Mouse (Mus musculus): ENCODE results near the gene Hoxd8. TPM values are rescaled to one million over a fixed set of nuclear protein-coding genes. Genes with fewer than 3 reads are reported as not detected.

Gene Hoxd8
- total RNA-seq, 2 experiments from 2014 or later = 11.7 to 30.6 TPM

DNA sequence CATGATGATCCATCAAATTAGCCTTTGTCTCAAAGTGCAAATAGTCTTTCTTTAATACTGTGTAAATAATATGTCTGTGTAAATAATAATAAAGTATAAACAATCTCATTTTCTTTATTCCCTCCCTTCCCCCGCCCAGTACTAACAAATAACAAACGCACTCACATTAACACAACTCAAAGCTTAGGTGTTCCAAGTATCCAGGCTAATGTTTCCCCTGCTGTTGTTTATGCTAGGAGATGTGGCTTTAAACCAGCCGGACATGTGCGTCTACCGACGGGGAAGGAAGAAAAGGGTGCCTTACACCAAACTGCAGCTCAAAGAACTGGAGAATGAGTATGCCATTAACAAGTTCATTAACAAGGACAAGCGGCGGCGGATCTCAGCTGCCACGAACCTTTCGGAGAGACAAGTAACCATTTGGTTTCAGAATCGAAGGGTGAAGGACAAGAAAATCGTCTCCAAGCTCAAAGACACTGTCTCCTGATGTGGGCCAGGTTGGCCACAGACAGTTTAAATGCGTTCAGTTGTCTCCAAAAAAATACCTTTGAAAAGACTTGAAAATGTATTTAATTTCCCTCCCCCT is 34.7 kb upstream of the Hoxd8 start:
- DNase-seq = no peak

GRCm38 (mm10) chr2:74670632-74671188 is 33.7 kb upstream of the Hoxd8 start:
- no peak for DNase-seq

DNA sequence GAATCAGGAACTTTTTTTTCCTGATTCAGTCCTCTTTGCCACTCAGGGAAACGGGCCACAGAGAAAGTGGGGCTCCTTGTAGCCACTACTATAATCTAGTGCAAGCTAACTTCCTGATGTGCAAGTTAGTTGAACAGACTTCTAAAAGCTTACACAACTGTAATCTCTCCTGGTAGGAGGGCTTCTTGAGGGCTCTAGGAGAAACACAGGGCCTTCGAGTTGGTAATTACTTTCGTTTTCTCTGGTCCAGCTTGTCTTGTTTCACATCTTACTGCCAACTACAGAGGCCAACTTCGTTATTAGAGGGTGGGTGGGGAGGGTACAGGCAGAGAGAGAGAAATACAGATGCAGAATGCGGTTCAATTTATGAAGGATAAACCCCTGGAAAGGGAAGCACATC is 32.6 kb upstream of the Hoxd8 start:
- no peak for DNase-seq

- DNase-seq = no peak
These were observed 31.7 kb upstream of the Hoxd8 start for GRCm38 (mm10) chr2:74672481-74673362.

DNA sequence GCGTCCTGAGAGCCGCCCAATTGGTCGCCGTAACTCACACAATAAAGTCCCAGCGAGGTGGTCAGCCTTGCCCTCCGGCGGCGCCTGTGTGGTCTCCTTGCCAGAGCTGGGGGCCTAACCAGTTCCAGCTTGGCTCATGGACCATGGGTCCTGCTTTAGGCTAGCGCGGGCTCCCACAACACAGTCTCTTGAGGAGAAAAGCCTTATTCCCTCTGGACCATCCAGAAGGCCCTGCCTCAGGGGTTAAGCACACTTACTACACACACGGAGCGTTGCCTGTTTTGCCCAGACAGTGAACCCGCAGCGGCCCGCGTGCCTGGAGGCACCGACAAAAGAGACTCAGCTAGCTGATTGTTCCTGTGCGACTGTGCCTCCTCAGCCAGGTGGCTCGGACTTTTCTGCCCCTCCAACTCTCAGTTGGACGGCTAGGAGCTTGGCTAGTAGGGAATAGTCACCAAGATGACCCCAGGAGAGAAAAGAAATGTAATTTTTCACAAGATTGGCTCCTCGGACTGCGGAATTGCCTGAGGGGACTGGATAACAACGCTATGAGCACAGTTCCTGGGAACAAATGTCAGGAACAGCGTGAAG is 30.5 kb upstream of the Hoxd8 start:
- DNase-seq = no peak

DNA sequence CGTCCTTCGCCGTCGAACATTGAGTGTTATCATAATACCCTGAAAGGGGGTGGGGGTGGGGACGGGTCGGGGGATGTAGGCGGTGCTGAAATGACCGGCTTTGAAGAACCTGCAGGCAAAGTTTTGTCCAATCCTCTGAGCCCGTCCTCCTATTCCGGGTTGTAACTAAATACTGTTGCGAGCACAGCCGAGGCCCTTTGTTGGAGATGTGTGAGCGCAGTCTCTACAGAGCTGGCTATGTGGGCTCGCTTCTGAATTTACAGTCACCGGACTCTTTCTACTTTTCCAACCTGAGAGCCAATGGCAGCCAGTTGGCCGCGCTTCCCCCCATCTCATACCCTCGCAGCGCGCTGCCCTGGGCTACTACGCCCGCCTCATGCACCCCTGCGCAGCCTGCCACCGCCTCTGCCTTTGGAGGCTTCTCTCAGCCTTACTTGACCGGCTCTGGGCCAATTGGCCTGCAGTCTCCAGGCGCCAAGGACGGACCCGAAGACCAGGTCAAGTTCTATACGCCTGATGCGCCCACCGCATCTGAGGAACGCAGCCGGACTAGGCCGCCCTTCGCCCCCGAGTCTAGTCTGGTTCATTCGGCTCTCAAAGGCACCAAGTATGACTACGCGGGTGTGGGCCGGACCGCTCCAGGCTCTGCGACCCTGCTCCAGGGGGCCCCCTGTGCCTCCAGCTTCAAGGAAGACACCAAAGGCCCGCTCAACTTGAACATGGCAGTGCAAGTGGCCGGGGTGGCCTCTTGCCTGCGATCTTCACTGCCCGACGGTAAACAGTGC is 29.3 kb upstream of the Hoxd8 start, which contains the start of gene Hoxd12:
Gene Hoxd12, plus strand, starts transcription at position 133 of the 785 bp plus-strand sequence.
- no peak for DNase-seq

GRCm38 (mm10) chr2:74675666-74676282 is 28.6 kb upstream of the Hoxd8 start:
- no peak for DNase-seq

DNA sequence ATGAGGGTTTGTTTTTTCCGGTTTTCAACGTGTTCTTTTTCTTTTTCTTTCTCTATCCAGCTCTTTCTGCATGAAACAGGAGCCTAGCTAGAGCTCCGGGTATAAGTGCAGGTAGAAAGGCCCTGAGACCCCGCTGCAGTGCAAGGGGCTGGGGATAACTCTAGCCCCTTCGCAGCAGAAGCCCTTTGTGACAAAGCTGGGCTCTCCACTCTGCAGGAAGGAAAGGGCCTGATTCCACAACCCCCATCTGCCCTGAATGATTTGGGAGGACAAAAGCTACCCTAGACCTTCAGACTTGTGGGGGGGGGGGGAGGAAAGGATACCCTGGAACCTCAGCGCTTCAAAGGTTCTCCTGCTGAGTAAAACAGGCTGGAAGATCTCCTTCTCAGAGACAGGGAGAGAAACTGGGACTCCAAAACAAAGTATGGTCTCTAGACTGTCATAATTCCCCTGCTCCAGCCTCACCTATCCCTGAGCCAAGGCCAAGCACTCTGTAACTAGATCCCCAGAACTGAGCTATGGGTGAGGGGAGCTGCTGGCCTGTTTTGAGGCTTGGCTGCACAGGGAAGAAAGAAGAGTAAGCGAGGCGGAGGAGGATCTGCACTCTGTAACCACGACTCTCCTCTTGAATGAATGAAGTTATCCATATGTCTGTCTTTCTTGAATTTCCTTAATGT is 27.9 kb upstream of the Hoxd8 start:
- no peak for DNase-seq

- no peak for DNase-seq
These were observed 27.3 kb upstream of the Hoxd8 start for GRCm38 (mm10) chr2:74677106-74677505.

- no peak for DNase-seq
These were observed 25.4 kb upstream of the Hoxd8 start, which contains the start of gene Hoxd11 for GRCm38 (mm10) chr2:74678891-74679595. TSS of gene Hoxd11 (plus strand) at chr2:74679557.

DNA sequence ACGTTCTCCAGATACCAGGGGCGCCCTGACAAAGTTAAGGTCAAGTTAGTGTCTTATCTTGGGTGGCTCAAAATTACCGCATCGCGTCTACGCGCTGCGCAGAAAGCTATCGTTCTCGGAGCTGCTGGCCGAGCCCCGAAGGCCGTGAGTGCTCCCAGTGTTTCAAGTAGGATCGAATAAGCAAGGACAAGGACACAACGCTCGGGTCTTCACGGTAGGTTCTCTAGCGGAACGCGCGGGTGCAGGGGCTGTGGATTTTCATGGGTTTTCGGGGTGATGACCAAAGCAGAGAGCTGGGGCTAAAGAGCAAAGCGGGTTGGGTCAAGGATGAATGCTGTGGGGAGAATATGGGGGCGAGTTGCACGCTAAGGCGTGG is 24.8 kb upstream of the Hoxd8 start:
- no peak for DNase-seq

DNA sequence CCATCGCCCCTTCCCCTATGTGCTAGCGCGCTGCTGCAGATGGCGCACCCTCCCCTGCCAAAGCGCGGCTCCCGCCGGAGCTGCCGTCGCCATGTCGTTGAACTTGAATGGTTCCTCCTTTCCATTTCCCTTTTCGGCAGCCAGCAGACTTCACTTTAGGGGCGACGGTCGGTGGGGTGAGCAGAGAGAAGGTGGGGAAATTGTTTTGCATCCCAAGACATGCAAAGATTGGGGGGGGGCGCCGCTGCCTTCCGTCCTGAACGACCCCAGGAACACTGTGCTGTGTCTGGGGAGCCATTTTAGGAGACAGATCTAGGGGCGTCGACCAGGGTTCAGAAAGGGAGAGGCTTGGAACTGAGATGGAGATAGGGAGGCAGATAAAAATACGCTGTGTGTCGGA is 24.4 kb upstream of the Hoxd8 start:
- no peak for DNase-seq

DNA sequence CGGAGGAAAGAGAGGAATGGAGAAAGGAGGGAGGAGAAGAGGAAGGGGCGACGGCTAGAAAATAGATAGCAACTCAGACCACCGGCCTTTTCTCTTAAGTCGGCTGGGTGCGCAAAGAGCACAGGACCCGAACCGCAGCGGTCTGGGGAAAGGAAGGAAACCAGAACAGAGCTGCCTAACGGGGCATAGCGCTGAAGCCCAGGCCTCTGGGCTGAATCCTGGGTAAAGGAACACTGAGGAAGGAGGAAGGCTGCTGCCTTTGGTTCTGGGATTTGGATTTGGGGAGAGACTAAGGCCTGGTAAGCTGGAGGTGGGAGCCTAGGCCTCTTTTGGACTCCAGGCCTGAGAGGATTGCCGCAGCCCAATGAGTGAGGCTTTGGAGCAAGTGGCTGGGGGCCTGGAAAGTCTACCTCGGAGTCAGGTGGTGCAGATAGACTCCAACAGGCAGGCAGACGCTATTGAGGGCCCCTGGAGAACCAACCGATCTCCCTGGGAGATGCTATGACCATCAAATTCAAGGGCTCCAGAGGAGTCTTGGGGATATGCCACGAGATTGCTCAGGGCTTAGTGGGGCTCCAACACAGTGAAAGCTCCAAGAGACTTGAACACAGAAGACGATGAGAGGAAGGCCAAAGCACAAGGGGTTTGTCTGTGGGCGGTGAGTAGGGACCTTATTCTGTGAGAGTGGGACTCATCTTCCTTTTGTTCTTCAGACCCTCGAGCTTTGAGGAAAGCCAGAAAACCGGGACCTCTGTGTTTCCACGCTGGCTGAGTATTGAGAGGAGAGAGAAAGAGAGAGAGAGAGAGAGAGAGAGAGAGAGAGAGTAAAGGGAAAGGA is 23.6 kb upstream of the Hoxd8 start:
- DNase-seq = no peak

DNA sequence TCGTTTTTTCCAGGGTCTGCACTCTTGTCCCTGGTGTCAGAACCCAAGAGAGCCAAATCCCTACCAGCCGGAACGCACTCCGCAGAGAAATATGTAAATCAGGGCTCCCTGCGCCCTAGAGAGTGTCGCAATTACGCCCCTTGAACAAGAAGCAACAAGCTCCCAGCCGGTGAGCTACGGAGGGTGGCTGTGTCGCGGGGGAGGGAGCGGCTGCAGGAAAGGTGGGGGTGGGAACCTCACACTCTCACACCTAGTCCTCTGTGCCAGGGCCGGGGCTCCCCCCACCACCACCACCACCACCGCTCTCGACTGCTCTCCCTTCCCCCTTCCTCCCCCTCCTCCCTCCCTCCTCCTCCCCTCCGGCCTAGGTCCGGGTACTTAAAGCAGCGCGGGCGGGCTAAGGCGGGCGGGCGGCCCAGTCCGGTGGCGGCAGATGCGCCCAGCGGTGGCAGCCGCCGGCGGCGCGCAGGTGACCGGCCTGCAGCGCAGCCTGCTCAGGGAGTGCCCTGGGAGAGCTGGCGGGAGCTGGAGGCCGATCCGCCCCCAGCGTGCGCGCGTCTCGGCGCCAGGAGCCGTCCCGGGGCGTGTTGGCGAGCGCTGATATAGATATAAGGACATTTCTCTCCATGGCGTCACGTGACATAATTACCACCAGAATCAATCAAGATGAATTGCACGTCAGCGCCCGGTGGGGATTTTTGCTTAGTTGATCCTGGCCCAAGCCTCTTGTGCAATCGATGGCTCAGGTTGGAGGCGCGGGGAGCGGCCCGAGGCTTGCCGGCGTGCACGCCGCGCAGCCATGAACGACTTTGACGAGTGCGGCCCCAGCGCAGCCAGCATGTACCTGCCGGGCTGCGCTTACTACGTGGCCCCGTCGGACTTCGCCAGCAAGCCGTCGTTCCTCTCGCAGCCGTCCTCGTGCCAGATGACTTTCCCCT is 22.6 kb upstream of the Hoxd8 start:
- DNase-seq = no peak

GRCm38 (mm10) chr2:74682796-74683195 is 21.6 kb upstream of the Hoxd8 start:
- DNase-seq = no peak

DNA sequence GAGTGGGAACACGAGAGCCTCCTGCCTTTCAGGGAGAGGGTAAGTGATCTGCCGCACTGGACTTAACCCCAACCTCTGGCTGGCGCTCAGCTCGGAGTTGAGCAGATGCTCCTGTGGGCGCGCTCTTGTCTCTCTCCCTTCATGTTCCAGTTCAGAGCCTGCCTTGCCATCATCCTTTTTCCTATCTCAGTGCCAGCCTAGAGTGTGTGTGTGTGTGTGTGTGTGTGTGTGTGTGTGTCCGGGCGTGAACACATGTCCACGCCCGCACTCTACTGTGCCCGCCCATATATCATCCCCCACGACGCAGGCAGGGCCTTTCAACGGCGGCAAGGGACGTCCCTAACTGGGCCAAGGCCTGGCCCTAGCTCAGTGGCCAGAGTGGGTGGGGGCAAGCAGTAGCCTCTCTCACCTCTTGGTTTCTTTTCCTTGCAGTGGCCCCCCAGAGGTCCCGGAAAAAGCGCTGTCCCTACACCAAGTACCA is 20.9 kb upstream of the Hoxd8 start:
- DNase-seq = no peak

DNA sequence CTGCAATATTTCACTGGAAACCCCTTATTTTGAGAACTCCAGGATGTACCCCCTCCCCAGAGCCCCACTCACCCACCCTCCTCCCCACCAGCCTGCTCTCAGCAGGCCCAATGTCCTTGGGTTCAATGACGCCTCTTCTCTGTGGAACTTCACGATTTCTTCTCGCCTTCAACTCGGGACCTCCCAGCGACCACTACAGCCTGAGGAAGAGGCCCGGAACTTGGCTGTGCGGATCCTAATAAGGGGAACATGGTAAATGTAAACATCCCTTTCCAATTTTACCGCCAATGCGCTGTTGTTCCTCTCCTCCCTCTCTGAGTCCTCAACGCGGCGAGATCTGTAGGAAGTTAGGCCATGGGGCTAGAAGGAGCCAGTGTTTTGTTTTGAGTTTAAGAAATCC is 20.3 kb upstream of the Hoxd8 start:
- DNase-seq = no peak

GRCm38 (mm10) chr2:74685059-74685603 is 19.3 kb upstream of the Hoxd8 start:
- DNase-seq = no peak

Data from gastrocnemius, postnatal 25 days (tissue).